ENCODE assay signal across 24 mouse cellular contexts in genomic region chr5:140824126-140824525, GRCm38 (mm10). TPM values are rescaled to one million over a fixed set of nuclear protein-coding genes. Genes with fewer than 3 reads are reported as not detected.
DNase-seq lines count a peak whose midpoint lies in the region; ATAC-seq and TF ChIP-seq lines count a peak whose summit lies in the region.
"Had no signal": no experiment of that assay in that cellular context is flagged by ENCODE, and none has a peak within 500 bp of the region (broad histone marks: within the 10 kb centered on the region; RNA-seq: fewer than 3 reads in every experiment).

No protein-coding gene starts in this region.

- TF ChIP-seq CTCF in lung, postnatal 0 days (IDR thresholded peaks at IDR 0.05), result no peak
- no peak for TF ChIP-seq CTCF in lung, adult 2 months (IDR thresholded peaks at IDR 0.05; ENCODE audit: insufficient read depth, low read length)

- H3K4me2 ChIP-seq in lung, postnatal 0 days (replicated peaks; ENCODE audit: low read depth, low read length), result no peak overlapping the region
- H3K4me2 ChIP-seq: embryonic facial prominence, embryonic 13.5 days; hindbrain, embryonic 13.5 days; neural tube, embryonic 15.5 days had no signal

- H3K9me3 ChIP-seq in lung, postnatal 0 days (ENCODE audit: low read length), result no peaks in the 10 kb centered on the region
- H3K9me3 ChIP-seq: embryonic facial prominence, embryonic 13.5 days; G1E; hindbrain, embryonic 13.5 days; neural tube, embryonic 15.5 days had no signal

- DNase-seq in frontal cortex, postnatal 10 days (ENCODE audit: low spot score in 2 of 2), result no peak
- peak; percentile 57 for DNase-seq in layer of hippocampus, adult 11-12 months (ENCODE audit: low spot score)
- no peak for DNase-seq in layer of hippocampus, postnatal 10 days (ENCODE audit: low spot score in 2 of 2)
- DNase-seq in lung, postnatal 0 days (ENCODE audit: low spot score), result no peak
- no peak for DNase-seq in lung, adult 2 months
- no peak for DNase-seq in urinary bladder, postnatal 36 days (ENCODE audit: low spot score in 2 of 2)
- no peak for DNase-seq in cerebellum, postnatal 14 days
- DNase-seq: adrenal gland, postnatal 36 days; cerebellum, adult 2 months; heart, postnatal 10 days; kidney, postnatal 14 days; left cerebral cortex, postnatal 4 days; lung, postnatal 10 days; thymus, postnatal 25 days had no signal

- H3K9ac ChIP-seq in lung, postnatal 0 days (replicated peaks; ENCODE audit: low read depth), result no peak overlapping the region
- H3K9ac ChIP-seq: embryonic facial prominence, embryonic 13.5 days; hindbrain, embryonic 13.5 days; liver, embryonic 14.5 days; neural tube, embryonic 15.5 days had no signal

- no peak for TF ChIP-seq POLR2A in lung, adult 2 months (IDR thresholded peaks at IDR 0.05; ENCODE audit: borderline replicate concordance, extremely low read depth, low read depth, low read length)

- WGBS in lung, postnatal 0 days, result 53% methylated on average over 7 of the region's 7 CpGs
- 43% methylated on average over 7 of the region's 7 CpGs for WGBS in lung, adult 2 months

- TF ChIP-seq EP300 in lung, postnatal 0 days (IDR thresholded peaks at IDR 0.05), result no peak

- H3K27ac ChIP-seq in lung, postnatal 0 days (ENCODE audit: low read length), result 0 out of 2 replicates have a peak overlapping the region, but pooled peaks have one; percentile 20
- H3K27ac ChIP-seq: embryonic facial prominence, embryonic 13.5 days; hindbrain, embryonic 13.5 days; liver, embryonic 14.5 days; neural tube, embryonic 15.5 days had no signal

- peaks cover 32% of the 10 kb centered on the region for H3K4me1 ChIP-seq in lung, postnatal 0 days (ENCODE audit: insufficient read depth, low read depth, low read length)
- H3K4me1 ChIP-seq in lung, adult 2 months (ENCODE audit: control insufficient read depth, insufficient read depth, low read length), result peaks cover 29% of the 10 kb centered on the region

- ATAC-seq in frontal cortex, adult (ENCODE audit: low TSS enrichment), result peak; percentile 47
- ATAC-seq in lung, postnatal 0 days, result no peak
- ATAC-seq: forebrain, embryonic 16.5 days; inflammation-experienced regulatory T-cells, adult 6 months; midbrain, embryonic 16.5 days had no signal

- no peaks in the 10 kb centered on the region for H3K36me3 ChIP-seq in lung, postnatal 0 days (ENCODE audit: insufficient read depth, low read length)

- no peak overlapping the region for H3K4me3 ChIP-seq in lung, postnatal 0 days (ENCODE audit: low read depth, low read length)
- no peak overlapping the region for H3K4me3 ChIP-seq in lung, adult 2 months (replicated peaks; ENCODE audit: extremely low read depth, low read depth, low read length)
- H3K4me3 ChIP-seq: embryonic facial prominence, embryonic 13.5 days; hindbrain, embryonic 13.5 days; left cerebral cortex, adult 2 months; neural tube, embryonic 15.5 days had no signal

- H3K27me3 ChIP-seq in lung, postnatal 0 days (replicated peaks; ENCODE audit: insufficient read depth, low read length), result no peaks in the 10 kb centered on the region
- H3K27me3 ChIP-seq: embryonic facial prominence, embryonic 13.5 days; hindbrain, embryonic 13.5 days; neural tube, embryonic 15.5 days had no signal

RNA-seq across cellular contexts. Expression of gene Gna12, which starts 6.1 kb away (rescaled TPM):
- total RNA-seq in layer of hippocampus, postnatal 10 days (2021), result 10 to 100 TPM; 84.6 to 85.9 TPM
- polyA plus RNA-seq in lung, postnatal 0 days (2015; fragmentation: Nextera tagmentation; extraction: Ambion mirVana), result 25.4 and 32.0 TPM in 2 replicates
- 112 and 120 TPM in 2 replicates for polyA plus RNA-seq in lung, adult 2 months (2012; rRNA removed)
